Mouse (Mus musculus) midbrain, postnatal 0 days (tissue): ENCODE measurements around the gene Crcp. TPM values are rescaled to one million over a fixed set of nuclear protein-coding genes. Genes with fewer than 3 reads are reported as not detected.

ENCODE experiments used
- ATAC-seq: fragments of 200-750 bp; cut with Nextera tagmentation; 2 replicates; pipeline ENCODE4 v1.8.0; 2017; ENCODE audit warnings: moderate number of reproducible peaks, mild to moderate bottlenecking, moderate TSS enrichment, moderate library complexity; ENCODE audit not compliant: low FRiP score
- DNase-seq: peaks from one replicate; pipeline ENCODE4 v3.0.0-alpha.2; 2015; ENCODE audit warnings: low spot score
- H3K27ac ChIP-seq: fragments of 300-500 bp; sonication (generic); 2 replicates; pipeline ENCODE4 v1.5.1; 2014; ENCODE audit warnings: low read depth, mild to moderate bottlenecking, low read length, mixed read lengths
- H3K27me3 ChIP-seq: fragments of 300-500 bp; sonication (generic); 2 replicates; pipeline ENCODE4 v1.6.1; 2014; ENCODE audit warnings: low read length, control low read depth, mixed read lengths; ENCODE audit not compliant: insufficient read depth
- H3K36me3 ChIP-seq: fragments of 300-500 bp; sonication (generic); 2 replicates; pipeline ENCODE4 v1.6.1; 2014; ENCODE audit warnings: low read length, control low read depth, mixed read lengths; ENCODE audit not compliant: insufficient read depth
- H3K4me1 ChIP-seq: fragments of 300-500 bp; sonication (generic); 2 replicates; pipeline ENCODE4 v1.6.1; 2014; ENCODE audit warnings: mild to moderate bottlenecking, control low read depth, antibody characterized with exemption, low read length, mixed read lengths; ENCODE audit not compliant: insufficient read depth
- H3K4me2 ChIP-seq: fragments of 300-500 bp; sonication (generic); 2 replicates; pipeline ENCODE4 v1.6.1; 2014; ENCODE audit warnings: low read depth, mild to moderate bottlenecking, low read length, mixed read lengths; ENCODE audit not compliant: poor library complexity, severe bottlenecking
- H3K4me3 ChIP-seq: fragments of 300-500 bp; sonication (generic); 2 replicates; pipeline ENCODE4 v1.5.1; 2014; ENCODE audit warnings: low read depth, mild to moderate bottlenecking, low read length, moderate library complexity
- H3K9ac ChIP-seq: fragments of 300-500 bp; sonication (generic); replicated peaks from 2 replicates; pipeline ENCODE4 v1.6.1; 2014; ENCODE audit warnings: mild to moderate bottlenecking, low read length, moderate library complexity, mixed read lengths; ENCODE audit not compliant: poor library complexity, severe bottlenecking
- H3K9me3 ChIP-seq: fragments of 300-500 bp; sonication (generic); 2 replicates; pipeline ENCODE4 v1.6.1; 2016; ENCODE audit warnings: low read length, control low read depth
- CTCF ChIP-seq: IDR thresholded peaks from 2 replicates; pipeline ENCODE4 v1.5.1; 2016; ENCODE audit warnings: antibody characterized with exemption, mild to moderate bottlenecking
- WGBS: fragments of 180-500 bp; shearing (Covaris S2); extraction: QIAGEN DNeasy Blood & Tissue Kit; methylation state at CpG from one replicate; pipeline ENCODE4 v1.1.7; 2014; 5-methylcytosine and 5-hydroxymethylcytosine counted together
- polyA plus RNA-seq: library from polyadenylated mRNA; unstranded; fragments of >200 nt; fragmentation: Nextera tagmentation; extraction: Ambion mirVana; gene quantifications from 2 replicates; pipeline ENCODE4 v1.2.1, GENCODE M21; 2015
- total RNA-seq: library from RNA; depleted of rRNA; stranded (reverse); fragments of >200 nt; gene quantifications from 2 replicates; pipeline ENCODE4 v1.2.3, GENCODE M21; 2014

The Crcp gene
- total and polyA plus RNA-seq, 2 experiments from 2014 or later: 63.3 to 86.8 TPM

DNA sequence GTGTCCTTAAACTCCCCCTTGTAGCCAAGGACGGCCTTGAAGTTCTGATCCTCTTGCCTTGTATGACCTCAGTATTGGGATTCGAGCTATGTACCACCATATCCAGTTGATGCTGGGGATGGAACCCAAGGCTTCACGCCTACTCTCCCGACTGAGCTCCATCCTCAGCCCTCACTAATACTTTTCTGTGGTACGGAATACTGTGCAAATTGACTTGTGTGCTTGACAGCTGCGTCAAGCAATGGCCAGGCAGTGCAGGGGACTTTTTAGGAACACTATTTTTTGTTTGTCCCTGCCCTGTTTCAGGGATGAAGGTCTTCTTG, 49.7 kb downstream of the Crcp start:
- Histone ChIP-seq H3K9me3 (no peaks in the 10 kb centered on the region), H3K4me3 (peak overlapping the region; percentile 79), H3K4me2 (peak overlapping the region; percentile 73), H3K9ac (peak overlapping the region; percentile 88; the same call in 1 of the 2 replicates), H3K27me3 (no peaks in the 10 kb centered on the region), H3K27ac (peak overlapping the region; percentile 82; the same call in 1 of the 2 replicates), H3K36me3 (no peaks in the 10 kb centered on the region), H3K4me1 (no peaks in the 10 kb centered on the region)
- TF ChIP-seq CTCF: no peak
- ATAC-seq (peak; percentile 51), DNase-seq (no peak)
- 34% methylated on average over 6 of the region's 6 CpGs for WGBS

DNA sequence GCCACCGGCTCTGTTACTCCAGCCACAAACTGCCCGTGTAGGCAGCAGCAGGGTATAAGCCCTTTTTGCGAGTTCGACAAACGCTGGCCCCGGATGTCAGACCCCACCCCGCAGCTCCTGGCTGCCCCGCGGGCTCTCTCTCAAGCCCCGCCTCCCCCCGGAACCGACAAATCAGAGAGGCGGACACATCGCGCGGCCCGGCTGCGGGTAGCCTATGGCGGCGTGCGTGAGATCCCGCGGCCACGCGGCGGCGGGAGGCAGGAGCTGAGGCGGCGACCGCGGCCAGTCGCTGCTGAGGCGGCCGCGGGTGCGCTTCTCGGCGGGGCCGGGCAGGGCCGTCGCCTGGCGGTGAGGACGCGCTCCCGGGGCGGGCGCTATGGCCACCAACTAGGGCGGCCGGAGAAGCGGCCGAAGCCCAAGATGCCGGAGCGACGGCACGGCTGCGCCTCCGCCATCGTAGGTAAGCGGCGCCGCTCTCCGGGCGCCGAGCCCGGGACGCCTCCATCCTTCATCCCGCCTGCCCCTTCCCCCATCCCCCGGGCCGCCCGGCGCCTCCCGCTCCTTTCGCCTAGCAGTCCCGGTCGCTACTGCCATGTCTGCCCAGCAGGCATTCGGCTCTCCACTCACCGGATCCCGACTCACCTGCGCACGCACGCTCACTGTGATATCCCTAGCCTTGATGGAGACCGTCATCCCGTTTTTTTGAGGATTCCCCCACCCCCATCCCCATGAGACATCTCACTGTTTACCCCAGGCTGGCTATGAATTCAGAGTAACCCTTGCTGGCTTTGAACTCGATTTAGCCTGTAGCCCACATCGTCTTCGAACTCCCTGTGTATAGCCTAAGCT, 50.3 kb downstream of the Crcp start:
- Histone ChIP-seq H3K4me3 (peak overlapping the region; percentile 79), H3K4me1 (no peaks in the 10 kb centered on the region), H3K4me2 (peak overlapping the region; percentile 73), H3K9me3 (no peaks in the 10 kb centered on the region), H3K9ac (peak overlapping the region; percentile 88), H3K27ac (peak overlapping the region; percentile 82), H3K27me3 (no peaks in the 10 kb centered on the region), H3K36me3 (no peaks in the 10 kb centered on the region)
- ATAC-seq: peak; percentile 97
- peak; percentile 13; the same call in 1 of the 2 replicates for TF ChIP-seq CTCF
- 1% methylated on average over 66 of the region's 86 CpGs for WGBS
- peak; percentile 93 for DNase-seq

DNA sequence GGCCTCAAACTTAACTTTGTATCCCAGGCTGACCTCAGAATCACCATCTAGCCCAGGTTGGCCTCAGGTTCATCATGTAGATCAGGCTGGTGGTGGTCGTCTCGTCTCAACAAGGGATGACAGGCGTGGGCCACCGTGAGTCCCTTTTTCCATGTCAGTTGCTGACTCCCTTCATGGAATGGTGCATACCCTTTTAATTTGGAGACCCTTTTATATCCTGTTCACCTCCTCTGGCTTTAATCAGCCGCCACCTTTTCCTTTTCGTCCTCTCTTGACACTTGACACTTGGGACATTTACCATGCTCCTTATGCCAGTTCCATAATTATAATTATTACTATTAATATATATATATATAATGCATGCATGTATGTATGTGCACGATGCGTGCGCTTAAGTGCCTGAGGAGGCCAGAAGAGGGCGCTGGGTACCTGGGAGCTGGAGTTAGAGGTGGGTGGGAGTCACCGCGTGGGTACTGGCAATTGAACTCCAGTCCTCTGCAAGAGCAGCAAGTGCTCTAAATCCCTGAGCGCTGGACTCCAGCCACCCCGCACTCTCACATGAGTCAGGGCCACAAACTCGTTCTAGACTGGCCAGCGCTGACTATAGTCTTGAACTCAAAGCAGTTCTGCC, 51.1 kb downstream of the Crcp start:
- Histone ChIP-seq H3K9me3 (no peaks in the 10 kb centered on the region), H3K4me3 (peak overlapping the region; percentile 79), H3K27ac (no peak overlapping the region), H3K36me3 (no peaks in the 10 kb centered on the region), H3K27me3 (no peaks in the 10 kb centered on the region), H3K4me1 (no peaks in the 10 kb centered on the region), H3K4me2 (peak overlapping the region; percentile 73), H3K9ac (peak overlapping the region; percentile 88)
- TF ChIP-seq CTCF: peak; percentile 50
- no peak for ATAC-seq
- 76% methylated on average over 16 of the region's 16 CpGs for WGBS
- no peak for DNase-seq

DNA sequence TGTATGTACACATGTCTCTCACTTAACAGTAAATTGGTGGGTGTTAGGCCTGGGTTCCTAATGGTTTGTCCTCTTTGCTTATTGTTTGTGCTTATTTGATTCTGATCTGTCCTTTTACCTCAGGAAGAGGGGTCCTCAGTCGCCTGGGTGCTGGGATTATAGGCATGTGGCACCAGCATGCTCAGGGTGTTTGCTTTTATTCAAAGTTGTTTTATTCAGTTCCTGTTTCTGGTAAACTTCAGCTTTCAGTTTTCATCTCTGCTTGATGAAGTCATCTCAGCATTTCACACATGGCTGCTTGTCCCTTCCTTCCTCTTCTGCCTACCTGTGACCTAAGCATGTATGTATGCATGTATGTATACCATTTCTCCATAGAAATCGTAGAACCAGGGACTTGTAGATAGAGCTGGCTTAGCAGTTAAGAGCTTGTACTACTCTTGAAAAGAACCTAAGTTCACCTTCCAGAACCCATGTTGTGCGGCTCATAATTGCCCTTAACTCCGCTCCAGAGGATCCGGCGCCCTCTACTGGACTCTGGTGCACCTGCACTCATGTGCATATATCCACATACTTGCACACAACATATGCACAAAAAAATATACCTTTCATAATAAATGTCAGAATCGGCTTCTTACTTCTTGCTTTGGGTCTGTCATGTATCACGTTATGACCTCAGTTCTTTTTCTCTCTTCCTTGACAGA, 52.2 kb downstream of the Crcp start:
- DNase-seq (no peak), ATAC-seq (no peak)
- H3K9me3 ChIP-seq: no peaks in the 10 kb centered on the region
- H3K4me3 ChIP-seq: no peak overlapping the region
- H3K4me1 ChIP-seq: no peaks in the 10 kb centered on the region
- WGBS: 97% methylated on average over 8 of the region's 8 CpGs
- H3K9ac ChIP-seq: no peak overlapping the region
- no peaks in the 10 kb centered on the region for H3K27me3 ChIP-seq
- H3K4me2 ChIP-seq: no peak overlapping the region
- peak; percentile 57 for TF ChIP-seq CTCF
- H3K27ac ChIP-seq: no peak overlapping the region
- no peaks in the 10 kb centered on the region for H3K36me3 ChIP-seq

DNA sequence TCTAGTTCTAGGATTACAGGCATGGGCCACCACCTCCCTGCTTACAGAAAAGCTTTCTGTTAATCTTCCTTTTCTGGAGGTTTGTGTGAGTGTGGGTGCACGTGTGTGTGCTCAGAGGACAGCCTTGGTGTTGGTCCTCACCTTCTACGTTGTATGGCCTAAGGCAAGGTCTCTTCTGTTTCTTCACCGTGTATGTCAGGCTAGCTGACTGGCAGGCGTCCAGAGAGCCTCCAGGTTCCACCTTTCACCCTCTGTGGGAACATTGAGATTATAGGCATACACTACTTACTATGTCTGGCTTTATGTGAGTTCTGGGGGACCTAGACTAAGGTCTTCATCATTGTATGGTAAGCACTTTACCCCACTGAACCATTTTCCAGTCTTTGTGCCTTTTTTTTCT, 53.3 kb downstream of the Crcp start:
- no peak for TF ChIP-seq CTCF
- WGBS: 78% methylated on average over 4 of the region's 4 CpGs
- DNase-seq (no peak), ATAC-seq (no peak)
- H3K27me3 ChIP-seq: no peaks in the 10 kb centered on the region
- H3K9me3 ChIP-seq: no peaks in the 10 kb centered on the region
- no peaks in the 10 kb centered on the region for H3K4me1 ChIP-seq
- H3K4me2 ChIP-seq: no peak overlapping the region
- H3K36me3 ChIP-seq: no peaks in the 10 kb centered on the region
- H3K9ac ChIP-seq: no peak overlapping the region
- no peak overlapping the region for H3K4me3 ChIP-seq
- H3K27ac ChIP-seq: no peak overlapping the region
